Mouse (Mus musculus) liver, embryonic 14.5 days (tissue): Measurements from ENCODE around the gene Cdhr2. TPM values are rescaled to one million over a fixed set of nuclear protein-coding genes. Genes with fewer than 3 reads are reported as not detected.
A peak's percentile ranks its signal among the peaks of the same experiment; 100 is the strongest.

Source experiments
- ATAC-seq: fragments of 200-750 bp; cut with Nextera tagmentation; 2 replicates; pipeline ENCODE4 v1.8.0; 2017; ENCODE audit warnings: moderate number of reproducible peaks, mild to moderate bottlenecking, moderate library complexity; ENCODE audit not compliant: insufficient read depth
- DNase-seq, 3 experiments: peaks; one replicate each; pipeline ENCODE4 v3.0.0-alpha.2; 2012 to 2013; ENCODE audit warnings: low read depth in 3 of 3, low spot score in 3 of 3
- H3K27ac ChIP-seq: fragments of 300-500 bp; sonication (generic); 2 replicates; pipeline ENCODE4 v1.5.1; 2014; ENCODE audit warnings: moderate library complexity, mild to moderate bottlenecking, control low read depth, inconsistent platforms
- H3K27me3 ChIP-seq: fragments of 300-500 bp; sonication (generic); 2 replicates; pipeline ENCODE4 v1.6.1; 2014; ENCODE audit warnings: mild to moderate bottlenecking, low read length, moderate library complexity; ENCODE audit not compliant: control insufficient read depth, insufficient read depth
- H3K36me3 ChIP-seq: fragments of 300-500 bp; sonication (generic); replicated peaks from 2 replicates; pipeline ENCODE4 v1.6.1; 2014; ENCODE audit warnings: low read depth; ENCODE audit not compliant: control insufficient read depth, insufficient read depth
- H3K4me1 ChIP-seq, 2 experiments: fragments of 200-500 bp in 1 of 2; fragments of 300-500 bp in 1 of 2; sonication (generic) in 1 of 2; replicated peaks; 2 replicates each; pipeline ENCODE4 v1.6.1; 2012 to 2014; ENCODE audit warnings: antibody characterized with exemption in 1 of 2, inconsistent platforms in 1 of 2, low read length in 1 of 2; ENCODE audit not compliant: control insufficient read depth in 2 of 2, insufficient read depth in 2 of 2
- H3K4me2 ChIP-seq: fragments of 300-500 bp; sonication (generic); 2 replicates; pipeline ENCODE4 v1.6.1; 2014; ENCODE audit warnings: low read depth, mild to moderate bottlenecking, control low read depth, moderate library complexity
- H3K4me3 ChIP-seq, 2 experiments: fragments of 200-500 bp in 1 of 2; fragments of 300-500 bp in 1 of 2; sonication (generic) in 1 of 2; 2 replicates each; pipeline ENCODE4 v1.5.1; 2012 to 2014; ENCODE audit warnings: low read depth in 2 of 2, low read length in 2 of 2, mild to moderate bottlenecking in 2 of 2, control low read depth in 1 of 2, inconsistent platforms in 1 of 2, moderate library complexity in 1 of 2; ENCODE audit not compliant: insufficient read depth in 1 of 2
- H3K9ac ChIP-seq: fragments of 300-500 bp; sonication (generic); replicated peaks from 2 replicates; pipeline ENCODE4 v1.6.1; 2014; ENCODE audit warnings: mild to moderate bottlenecking, control low read depth, moderate library complexity
- H3K9me3 ChIP-seq: fragments of 300-500 bp; sonication (generic); 2 replicates; pipeline ENCODE4 v1.6.1; 2016; ENCODE audit warnings: low read length, mixed read lengths; ENCODE audit not compliant: control insufficient read depth
- CTCF ChIP-seq: IDR thresholded peaks from 2 replicates; pipeline ENCODE4 v1.5.1; 2016; ENCODE audit warnings: antibody characterized with exemption, low read depth, control low read depth
- EP300 ChIP-seq: IDR thresholded peaks from 2 replicates; pipeline ENCODE4 v1.6.1; 2016; ENCODE audit warnings: antibody characterized with exemption, low read depth
- WGBS: fragments of 180-500 bp; shearing (Covaris S2); extraction: QIAGEN DNeasy Blood & Tissue Kit; methylation state at CpG from one replicate; pipeline ENCODE4 v1.1.7; 2014; ENCODE audit not compliant: insufficient replicate concordance; 5-methylcytosine and 5-hydroxymethylcytosine counted together
- polyA plus RNA-seq, 2 experiments: library from polyadenylated mRNA; depleted of rRNA in 1 of 2; stranded (reverse) in 1 of 2; unstranded in 1 of 2; fragments of >200 nt; fragmentation: Nextera tagmentation in 1 of 2; extraction: Ambion mirVana in 1 of 2; gene quantifications; 2 replicates each; pipeline versions ENCODE4 v1.2.1 to v1.2.3; 2012 to 2014

Gene Cdhr2
- polyA plus RNA-seq, 2 experiments, result 6.6 to 8.6 TPM

DNA sequence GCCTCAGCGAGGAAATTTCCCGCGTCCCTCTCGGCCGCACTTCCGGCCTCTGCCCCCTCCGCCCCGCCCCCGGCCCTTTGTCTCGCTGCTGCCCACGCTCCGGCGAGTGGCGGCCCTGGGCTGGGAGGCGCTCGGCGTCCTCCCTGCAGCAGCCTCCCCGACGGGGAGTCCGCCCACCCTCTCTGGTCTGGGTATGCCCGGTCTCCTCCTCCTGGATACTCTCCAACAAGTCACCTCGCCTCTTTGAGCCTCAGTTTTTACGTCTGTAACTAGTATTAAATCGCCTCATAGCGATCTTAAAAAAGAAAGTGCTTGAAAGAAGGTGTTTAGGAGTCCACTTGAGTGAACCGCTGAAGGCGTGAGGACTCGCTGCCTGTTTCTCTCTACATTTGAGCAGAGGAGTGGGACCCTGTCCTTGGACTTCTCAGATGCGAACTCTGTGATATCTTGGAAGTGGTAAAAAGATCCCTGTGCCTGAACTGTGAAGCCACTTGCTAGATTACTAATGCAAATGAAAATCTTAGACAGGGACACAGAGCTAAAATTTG, 48.7 kb downstream of the Cdhr2 start, which contains the start of gene Gprin1:
Gene Gprin1, minus strand, starts transcription at position 11 of the 548 bp plus-strand sequence.
- WGBS, result 6% methylated on average over 28 of the region's 29 CpGs
- ATAC-seq (no peak), DNase-seq (no peak)
- Histone ChIP-seq H3K27ac (no peak within 1 kb of the TSS), H3K9me3 (no peaks in the 10 kb centered on the region), H3K4me3 (peak within 1 kb of the TSS; percentile 33 to 43; a peak in 3 of 4 replicates), H3K36me3 (no peaks in the 10 kb centered on the region), H3K27me3 (peaks cover 26% of the 10 kb centered on the region), H3K4me2 (peak within 1 kb of the TSS; percentile 57), H3K9ac (no peak within 1 kb of the TSS), H3K4me1 (no peaks in the 10 kb centered on the region)
- TF ChIP-seq CTCF, result no peak
- no peak for TF ChIP-seq EP300

DNA sequence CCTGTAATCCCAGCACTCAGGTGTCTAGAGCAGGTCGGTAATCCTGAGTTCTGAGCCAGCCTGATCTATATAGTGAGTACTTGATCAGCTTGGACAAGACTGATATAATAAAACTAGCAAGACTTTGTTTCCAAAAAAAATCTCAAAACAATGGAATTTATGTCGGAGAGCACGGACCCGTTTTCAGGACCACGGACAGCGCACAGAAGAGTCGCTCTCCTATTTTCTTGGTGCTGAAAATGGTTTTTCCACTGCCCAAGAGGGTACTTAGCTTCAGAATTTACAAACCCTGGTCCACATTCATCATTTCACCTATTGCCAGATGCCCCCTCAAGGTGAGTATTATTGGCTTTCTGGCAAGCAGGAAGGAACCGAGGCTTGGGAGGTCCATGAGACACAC, 49.4 kb downstream of the Cdhr2 start:
- Histone ChIP-seq H3K9ac (no peak overlapping the region), H3K36me3 (no peaks in the 10 kb centered on the region), H3K4me2 (no peak overlapping the region), H3K4me3 (no peak overlapping the region), H3K27ac (no peak overlapping the region), H3K9me3 (no peaks in the 10 kb centered on the region), H3K27me3 (peaks cover 26% of the 10 kb centered on the region), H3K4me1 (no peaks in the 10 kb centered on the region)
- 4% methylated on average over 8 of the region's 8 CpGs for WGBS
- DNase-seq, result peak in 1 of 3 experiments; percentile 3
- ATAC-seq, result no peak
- TF ChIP-seq EP300, result no peak

DNA sequence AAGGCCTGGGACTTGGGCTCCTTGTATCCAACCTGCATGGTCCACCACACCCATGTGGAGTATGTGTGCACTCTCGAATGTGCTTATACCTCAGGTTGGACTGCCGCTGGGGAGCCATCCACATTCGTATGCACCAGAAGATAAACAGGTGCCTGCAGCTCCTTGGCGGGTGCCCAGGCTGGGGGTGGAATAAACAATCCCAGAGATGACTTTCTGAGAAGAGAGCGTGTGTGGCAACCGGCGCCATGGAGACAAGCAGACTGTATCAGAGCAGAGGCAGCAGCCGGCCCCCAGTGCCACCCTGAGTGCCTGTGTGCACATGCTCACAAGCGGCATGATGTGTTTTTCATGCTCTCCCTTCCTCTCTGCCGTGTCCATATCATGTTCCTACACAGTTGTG, 51.4 kb downstream of the Cdhr2 start:
- Histone ChIP-seq H3K9me3 (no peaks in the 10 kb centered on the region), H3K4me2 (no peak overlapping the region), H3K4me3 (no peak overlapping the region), H3K9ac (no peak overlapping the region), H3K36me3 (no peaks in the 10 kb centered on the region), H3K4me1 (0 out of 4 replicates have a peak, but pooled peaks cover 0 to under 1% of the 10 kb centered on the region in 2 experiments), H3K27me3 (peaks cover 26% of the 10 kb centered on the region), H3K27ac (no peak overlapping the region)
- ATAC-seq, result no peak
- WGBS, result 52% methylated on average over 10 of the region's 10 CpGs
- DNase-seq, result no peak
- TF ChIP-seq CTCF (no peak), EP300 (no peak)

DNA sequence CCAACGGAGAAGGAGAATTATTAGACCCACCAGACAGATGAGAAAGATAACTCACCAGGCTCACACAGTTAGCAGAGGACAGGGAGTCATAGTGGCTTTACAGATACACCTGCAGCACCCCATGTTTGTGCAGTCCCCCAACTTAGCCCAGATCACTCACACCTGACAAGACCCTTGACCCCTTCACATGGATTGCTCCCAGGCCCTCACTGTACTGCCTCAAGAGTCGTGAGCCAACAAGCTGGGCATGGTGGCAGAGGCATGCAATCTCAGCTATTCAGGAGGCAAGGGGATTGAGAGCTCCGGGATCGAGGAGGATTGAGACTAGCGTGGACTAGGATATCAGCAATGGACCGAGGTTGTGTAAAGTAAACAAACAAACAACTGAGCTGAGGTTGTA, 52.5 kb downstream of the Cdhr2 start:
- Histone ChIP-seq H3K27ac (no peak overlapping the region), H3K9ac (no peak overlapping the region), H3K36me3 (no peaks in the 10 kb centered on the region), H3K4me2 (no peak overlapping the region), H3K4me3 (no peak overlapping the region), H3K27me3 (peaks cover 28% of the 10 kb centered on the region), H3K9me3 (no peaks in the 10 kb centered on the region), H3K4me1 (0 out of 4 replicates have a peak, but pooled peaks cover 0 to 2% of the 10 kb centered on the region in 2 experiments)
- TF ChIP-seq CTCF, result no peak
- TF ChIP-seq EP300, result no peak
- WGBS, result 46% methylated on average over 6 of the region's 6 CpGs
- DNase-seq (no peak), ATAC-seq (no peak)

DNA sequence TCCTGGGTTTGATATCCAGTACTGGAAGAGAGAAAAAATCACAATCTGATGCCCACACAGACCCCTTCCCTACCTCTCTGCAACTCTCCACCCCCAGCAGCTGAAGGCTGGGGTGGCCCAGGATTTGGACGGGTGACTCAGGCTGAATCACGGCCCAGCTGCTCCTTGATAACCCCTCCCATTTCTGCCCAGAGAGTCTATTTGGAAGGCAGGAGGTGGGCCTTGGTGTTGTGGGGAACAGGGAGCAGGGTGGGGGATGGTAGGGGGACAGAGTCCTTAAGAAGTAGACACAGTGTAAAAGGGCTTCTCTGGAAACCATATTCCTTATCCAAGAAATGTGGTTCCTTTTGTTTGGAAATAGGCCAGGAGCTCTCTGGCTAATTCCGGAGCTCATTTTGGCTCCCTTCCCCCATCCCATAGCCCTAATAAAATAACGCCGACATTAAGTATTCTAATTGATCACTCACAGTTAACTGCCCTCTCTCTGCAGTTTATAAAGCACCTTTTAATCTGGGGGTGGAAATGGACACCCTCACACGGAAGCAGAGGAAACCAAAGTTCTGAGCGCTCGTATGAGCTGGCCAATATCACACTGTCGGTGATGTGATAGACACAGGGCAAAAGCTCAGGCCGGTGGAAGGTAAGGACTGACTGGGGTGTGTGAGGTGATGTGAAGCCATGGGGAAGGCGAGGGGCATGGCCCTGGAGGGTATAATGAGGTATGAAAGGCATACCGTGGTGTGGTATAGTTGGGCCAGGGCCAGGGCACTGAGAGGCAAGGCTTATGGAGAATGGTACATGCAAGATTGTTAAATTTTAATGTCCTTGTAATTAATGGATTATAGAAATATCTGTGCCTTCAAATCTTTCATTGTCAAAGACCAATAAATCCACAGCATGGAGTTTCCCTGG, 53.2 kb downstream of the Cdhr2 start:
- no peaks in the 10 kb centered on the region for H3K9me3 ChIP-seq
- H3K36me3 ChIP-seq, result no peaks in the 10 kb centered on the region
- no peak overlapping the region for H3K27ac ChIP-seq
- 0 out of 4 replicates have a peak, but pooled peaks cover 0 to 2% of the 10 kb centered on the region in 2 experiments for H3K4me1 ChIP-seq
- no peak overlapping the region for H3K4me3 ChIP-seq
- TF ChIP-seq EP300 (no peak), CTCF (no peak)
- peaks cover 22% of the 10 kb centered on the region for H3K27me3 ChIP-seq
- WGBS, result 35% methylated on average over 12 of the region's 12 CpGs
- no peak overlapping the region for H3K9ac ChIP-seq
- no peak for ATAC-seq
- H3K4me2 ChIP-seq, result no peak overlapping the region
- no peak for DNase-seq
